Mouse (Mus musculus) cerebellum, adult 18-20 months (tissue): ENCODE measurements around the gene Sult2a6.

Experiments
- DNase-seq, 2 experiments: peaks; one replicate each; pipeline ENCODE4 v3.0.0; 2021

Gene Sult2a6

GRCm38 (mm10) chr7:14254770-14255169 lies at the start of gene Sult2a6:
TSS of gene Sult2a6 (minus strand) at chr7:14254870.
- DNase-seq: no peak

GRCm38 (mm10) chr7:14215231-14215630 lies 39.4 kb downstream of the Sult2a6 start:
- DNase-seq: no peak

- no peak for DNase-seq
Observed at GRCm38 (mm10) chr7:14203417-14203816, 51.3 kb downstream of the Sult2a6 start.

GRCm38 (mm10) chr7:14202487-14202886 lies 52.2 kb downstream of the Sult2a6 start:
- no peak for DNase-seq
